Mouse (Mus musculus): ENCODE measurements at regions not wholly inside any gene's neighbourhood (a gene's known extent, or its start where the extent isn't known, plus 50 kb on each side); places are given as distances from the start of the nearest gene placed in this dataset.

DNA sequence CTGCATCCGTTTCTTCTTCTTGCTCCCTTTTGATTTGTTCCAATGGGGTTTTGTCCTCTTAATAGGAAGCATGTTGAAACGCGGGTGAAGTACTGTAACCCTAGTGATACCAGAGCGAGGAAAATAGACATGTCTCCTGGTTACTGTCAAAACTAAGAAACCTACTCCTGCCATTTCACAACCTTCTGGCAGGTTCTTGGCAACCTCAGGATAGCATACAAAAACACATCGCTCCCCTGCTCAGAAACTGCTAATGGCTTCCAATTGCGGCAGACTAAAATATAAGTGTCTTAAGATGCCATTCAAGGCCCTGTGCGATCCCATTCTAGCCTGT lies 172.4 kb downstream of the Spata19 start:
- no peak for TF ChIP-seq CTCF (IDR thresholded peaks at IDR 0.05; ENCODE audit: low read depth, low read length)
- no peak for TF ChIP-seq POLR2A (IDR thresholded peaks at IDR 0.05; ENCODE audit: insufficient read depth, low read length)
- no peak for TF ChIP-seq EP300 (IDR thresholded peaks at IDR 0.05; ENCODE audit: insufficient read depth, low read depth, low read length)

Data from ES-Bruce4 (cell line).